Mouse (Mus musculus) v-Abl transformed pro-B cells (cell line): ENCODE results near the gene Azin2.

Experiments used
- in situ Hi-C, 2 experiments: fragments of 400-800 bp; cut with MboI; formaldehyde crosslinking; loops; one replicate each; pipeline ENCODE4 v1.15.1; 2025; ENCODE audit not compliant: unreplicated experiment in 2 of 2

The Azin2 gene

DNA sequence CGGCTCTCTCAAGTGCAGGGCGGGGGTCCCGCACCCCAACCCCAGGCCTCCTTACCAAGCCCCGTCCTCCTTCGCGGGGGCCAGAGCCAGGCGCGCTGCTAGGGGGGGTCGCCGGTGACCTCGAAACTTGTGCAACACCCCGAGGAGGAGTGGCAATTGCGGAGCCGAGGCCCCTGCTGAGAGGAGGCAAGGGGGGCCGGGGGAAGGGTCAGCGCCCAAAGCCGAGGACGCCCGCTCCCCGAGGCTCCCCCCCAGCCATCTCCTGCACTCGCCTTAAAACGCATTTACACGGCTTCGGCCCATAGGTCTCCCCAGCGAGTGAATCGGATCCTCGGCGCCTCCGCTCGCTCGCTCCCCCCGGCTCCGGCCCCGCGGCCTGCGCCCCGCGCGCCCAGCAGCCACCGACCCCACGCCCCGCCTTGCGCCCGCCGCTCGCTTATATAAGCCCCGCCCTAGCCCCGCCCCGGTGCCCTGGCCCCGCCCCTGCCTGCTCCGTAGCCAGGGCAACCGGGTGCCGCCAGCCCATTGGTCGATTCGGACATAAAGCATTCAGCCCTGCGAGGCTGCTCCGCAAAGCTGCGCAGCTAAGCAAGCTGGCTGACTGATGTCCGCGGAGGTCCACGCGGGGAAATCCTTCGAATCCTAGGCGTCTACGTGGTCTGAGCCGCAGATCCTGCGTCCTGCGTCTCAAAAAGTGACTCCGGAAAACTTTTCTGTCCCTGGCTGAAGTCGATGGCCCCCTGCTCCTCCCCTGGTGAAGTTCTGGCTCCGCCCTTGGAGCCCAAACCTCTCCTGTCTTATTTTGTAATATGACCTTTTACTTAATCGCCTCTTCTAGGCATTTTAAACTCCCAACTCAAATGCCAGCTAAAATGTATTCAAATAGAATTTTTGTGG lies at the start of gene Azin2:
Azin2 (minus strand) TSS at position 414 of the 897 bp plus-strand sequence.
- in situ Hi-C loops, result loop anchor here in 1 of 2 experiments (25.0 kb wide), 1 partner anchor 500 kb away; the partner anchor contains the start of gene Bsdc1

DNA sequence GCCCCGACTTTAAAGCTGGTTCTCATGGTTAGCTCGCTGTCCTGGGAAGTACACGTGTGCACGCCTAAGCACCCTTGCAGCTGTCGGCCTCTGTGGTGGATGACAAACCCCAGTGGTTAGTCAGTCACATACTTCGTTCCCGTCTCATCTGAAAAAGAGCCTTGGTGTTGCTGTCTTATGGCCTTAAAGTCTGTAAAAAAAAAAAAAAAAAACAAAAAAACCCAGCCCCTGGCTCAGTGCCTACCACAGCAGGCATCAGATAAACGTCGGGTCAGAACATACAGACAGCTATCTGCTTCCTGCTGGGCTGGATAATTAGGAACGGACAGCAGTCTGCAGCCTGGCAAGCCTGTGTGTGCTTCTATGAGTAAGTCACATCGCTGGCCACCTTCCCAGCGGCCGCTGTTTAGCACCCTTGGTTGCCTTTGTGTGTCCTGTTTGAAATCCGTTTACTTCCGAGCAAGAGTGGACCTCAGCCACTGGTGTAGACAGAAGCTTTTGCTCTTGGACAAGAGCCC lies 49.4 kb upstream of the Azin2 start:
- in situ Hi-C loops, result no loop called here

DNA sequence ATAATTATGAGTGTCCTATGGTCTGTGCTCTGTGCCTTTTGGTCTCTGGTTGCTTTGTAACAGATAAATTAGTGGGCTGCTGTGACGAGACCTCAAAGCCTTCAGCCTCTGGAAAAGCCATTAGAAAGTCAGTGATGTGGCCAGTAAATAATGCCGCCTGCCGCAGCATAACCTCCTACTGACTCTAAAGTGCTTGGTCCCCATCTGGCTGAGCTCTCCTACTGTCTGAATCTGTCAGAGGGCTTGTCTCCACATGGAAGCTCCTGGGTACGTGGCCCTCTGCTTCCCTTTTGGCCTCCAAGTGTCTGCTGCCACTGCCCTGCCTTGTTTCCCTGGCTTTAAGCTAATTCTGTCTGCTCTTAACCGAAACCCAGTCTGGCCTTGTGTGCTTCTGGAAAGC lies 47.3 kb upstream of the Azin2 start:
- in situ Hi-C loops, result no loop called here

DNA sequence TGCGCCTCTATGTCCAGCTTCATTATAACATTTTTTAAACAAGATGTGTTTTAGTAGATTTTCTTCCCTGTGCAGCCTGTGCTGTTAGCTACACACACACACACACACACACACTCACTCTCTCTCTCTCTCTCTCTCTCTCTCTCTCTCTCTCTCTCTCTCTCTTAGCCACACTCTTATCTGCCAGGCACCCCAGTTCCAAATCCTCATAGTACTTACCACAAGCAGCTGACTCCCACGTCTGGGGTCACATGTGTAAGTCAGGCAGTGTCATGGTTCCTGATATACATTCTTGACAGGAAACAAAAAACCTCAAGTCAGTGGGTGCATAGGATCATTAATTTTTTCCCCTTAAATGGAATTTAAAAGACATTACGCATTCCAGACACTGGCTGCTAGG lies 46.4 kb upstream of the Azin2 start:
- in situ Hi-C loops, result no loop called here

DNA sequence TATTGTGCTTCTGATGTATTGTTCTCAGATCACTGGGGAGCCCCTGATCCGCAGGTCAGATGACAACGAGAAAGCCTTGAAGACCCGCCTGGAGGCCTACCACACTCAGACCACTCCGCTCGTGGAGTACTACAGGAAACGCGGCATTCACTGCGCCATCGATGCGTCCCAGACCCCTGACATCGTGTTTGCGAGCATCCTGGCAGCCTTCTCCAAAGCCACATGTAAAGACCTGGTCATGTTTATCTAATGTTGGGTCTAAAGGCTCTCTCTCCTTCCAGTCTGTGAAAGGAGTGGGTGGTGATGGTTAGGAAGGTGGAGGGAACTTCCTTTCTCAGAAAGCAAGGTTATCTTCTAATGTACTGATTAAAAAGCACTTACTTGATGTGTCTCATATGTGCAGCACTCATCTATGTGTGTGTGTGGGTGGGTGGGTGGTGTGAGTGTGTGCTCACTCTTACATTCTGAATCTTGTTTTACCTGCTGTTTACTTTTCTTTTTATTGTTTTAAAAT lies 45.8 kb upstream of the Azin2 start:
- in situ Hi-C loops, result no loop called here

DNA sequence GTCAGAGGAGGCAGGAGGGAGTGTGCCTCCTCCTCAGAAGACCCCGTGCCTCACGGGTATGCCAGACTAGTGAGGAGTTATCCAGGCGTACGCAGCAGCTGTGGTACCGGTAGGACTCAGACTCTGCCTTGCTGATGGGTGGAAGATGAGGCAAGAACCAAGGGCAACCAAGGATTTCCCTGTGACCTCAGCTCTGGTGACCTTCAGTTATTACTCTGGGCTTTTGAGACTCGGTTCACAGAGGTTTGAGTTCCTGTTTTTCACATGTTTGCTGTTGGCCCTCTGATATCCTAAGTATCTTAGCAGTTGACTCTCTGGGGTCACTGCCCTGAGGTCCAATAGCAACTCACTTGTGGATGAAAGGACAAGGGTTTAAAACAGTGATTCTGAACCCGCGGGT lies 41.5 kb upstream of the Azin2 start:
- in situ Hi-C loops, result no loop called here

DNA sequence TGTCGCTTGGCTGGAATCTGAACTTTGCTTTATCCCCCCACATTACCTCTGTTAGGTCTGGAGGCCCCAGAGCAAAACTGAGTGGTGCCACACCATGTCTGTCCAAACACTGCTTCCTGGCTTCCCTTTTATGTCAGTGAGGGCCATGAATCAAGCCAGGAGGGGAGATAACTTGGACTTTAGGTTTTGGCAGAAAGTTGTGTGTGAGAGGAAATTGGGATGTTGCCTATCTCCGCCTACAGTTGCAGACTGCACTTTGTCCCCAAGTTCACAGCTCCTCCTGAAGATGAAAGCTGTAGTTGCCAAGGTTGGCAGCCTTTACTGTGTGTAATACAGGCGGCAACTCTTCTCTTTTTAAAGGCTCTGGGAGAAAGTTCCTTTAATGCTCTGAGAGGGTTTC lies 38.5 kb upstream of the Azin2 start:
- in situ Hi-C loops, result no loop called here

DNA sequence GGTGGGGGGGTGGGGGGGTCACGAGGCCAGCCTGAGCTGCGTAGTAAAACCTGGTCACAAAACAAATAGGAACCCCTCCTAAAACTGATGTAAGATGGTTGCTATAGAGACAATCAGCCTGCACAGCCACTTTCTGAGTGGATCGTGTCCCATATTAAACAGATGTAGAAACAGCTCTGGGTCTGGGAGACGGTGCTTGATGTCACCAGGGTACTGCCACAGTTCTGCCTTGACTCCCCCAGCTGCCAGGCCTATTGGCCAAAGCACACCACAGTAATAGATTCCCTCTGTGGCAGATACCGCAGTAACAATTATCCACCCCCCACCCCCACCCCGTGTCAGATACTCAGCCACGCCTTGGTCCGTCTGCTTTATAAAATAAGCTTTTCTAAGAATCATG lies 36.2 kb upstream of the Azin2 start:
- in situ Hi-C loops, result no loop called here

DNA sequence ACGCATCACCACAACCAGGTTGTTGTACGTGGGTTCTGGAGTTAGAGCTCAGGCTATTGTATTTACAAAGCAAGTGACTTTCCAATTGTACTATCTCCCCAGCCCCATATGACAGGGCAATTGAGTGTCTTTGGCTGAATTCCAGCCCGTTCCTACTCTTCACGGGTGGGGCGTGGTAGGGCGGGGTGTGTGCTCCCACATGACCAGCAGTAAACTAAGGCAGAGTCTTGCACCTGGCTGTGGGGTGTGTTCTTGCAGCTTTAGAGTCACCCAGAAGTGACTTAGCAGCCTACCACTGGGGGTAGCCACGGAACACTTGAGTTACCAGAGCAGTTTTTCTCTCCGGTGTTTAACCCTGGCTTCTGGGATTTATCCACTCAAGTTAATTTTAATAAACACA lies 35.0 kb upstream of the Azin2 start:
- in situ Hi-C loops, result no loop called here

DNA sequence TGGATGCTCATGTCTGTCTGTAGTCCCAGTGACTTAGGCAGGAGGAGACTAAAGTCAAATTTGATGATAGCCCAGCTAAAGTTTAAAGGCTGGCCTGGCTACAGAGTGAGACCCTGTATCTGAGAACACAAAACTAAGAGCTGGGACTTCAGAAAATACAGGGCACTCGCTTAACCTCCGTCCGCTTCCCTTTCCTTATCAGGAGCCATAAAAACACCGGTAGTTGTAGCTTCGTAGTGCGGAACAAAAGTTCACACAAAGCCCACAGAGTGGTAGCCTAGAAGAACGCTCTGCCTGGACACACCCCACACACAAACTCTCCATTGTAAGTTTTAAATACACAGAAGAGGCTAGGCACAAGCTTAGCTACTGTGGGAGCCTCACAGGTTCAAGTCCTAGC lies 33.0 kb upstream of the Azin2 start:
- in situ Hi-C loops, result no loop called here

DNA sequence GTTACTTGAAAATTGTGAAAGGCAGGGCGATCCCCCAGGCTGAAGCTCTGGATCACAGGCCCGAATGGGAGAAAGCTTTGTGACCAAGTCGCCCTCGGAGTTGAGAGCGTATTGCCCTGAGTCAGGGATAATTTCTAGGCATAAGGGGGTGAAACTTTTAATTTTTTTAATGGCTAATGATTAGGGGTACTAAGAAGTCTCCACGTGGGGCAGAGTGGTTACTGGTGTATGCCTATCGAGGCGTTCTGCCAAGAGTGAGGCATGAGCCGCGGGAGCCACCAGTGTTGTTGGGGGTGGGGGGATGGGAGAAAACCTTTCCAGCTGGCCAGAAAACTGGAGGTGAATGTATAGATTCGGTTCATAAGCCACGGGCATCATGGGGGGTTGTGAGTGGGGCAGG lies 31.4 kb upstream of the Azin2 start:
- in situ Hi-C loops, result no loop called here

DNA sequence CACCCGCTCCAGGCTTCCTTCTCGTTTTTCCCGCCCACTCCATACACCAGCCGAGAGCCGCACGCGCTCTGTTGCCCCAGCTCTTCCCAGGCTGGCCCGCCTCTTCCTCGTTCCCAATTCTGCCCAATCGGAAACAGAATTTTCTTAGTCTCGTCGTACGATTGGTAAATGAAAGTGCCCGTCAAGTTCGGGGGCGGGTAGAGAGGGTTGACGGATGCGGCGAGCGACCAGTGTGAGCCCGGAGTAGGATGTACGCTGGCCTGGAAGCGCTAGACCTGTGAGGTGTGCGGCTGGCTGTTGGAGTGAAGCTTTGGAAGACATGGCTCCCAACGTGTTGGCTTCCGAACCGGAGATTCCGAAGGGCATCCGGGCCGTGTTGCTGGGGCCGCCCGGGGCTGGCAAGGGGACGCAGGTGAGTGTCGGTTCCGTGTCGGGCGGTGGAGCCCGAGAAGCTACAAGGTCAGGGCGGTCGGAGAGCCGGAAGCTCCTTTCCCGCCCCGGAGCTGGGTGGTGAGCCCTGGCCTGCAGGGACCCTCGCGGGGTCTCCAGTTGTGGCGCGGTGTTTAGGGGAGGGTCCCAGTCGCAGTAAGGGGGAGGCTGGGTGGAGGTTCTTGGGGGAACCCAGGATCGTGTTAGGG lies 30.9 kb upstream of the Azin2 start:
- in situ Hi-C loops, result no loop called here

DNA sequence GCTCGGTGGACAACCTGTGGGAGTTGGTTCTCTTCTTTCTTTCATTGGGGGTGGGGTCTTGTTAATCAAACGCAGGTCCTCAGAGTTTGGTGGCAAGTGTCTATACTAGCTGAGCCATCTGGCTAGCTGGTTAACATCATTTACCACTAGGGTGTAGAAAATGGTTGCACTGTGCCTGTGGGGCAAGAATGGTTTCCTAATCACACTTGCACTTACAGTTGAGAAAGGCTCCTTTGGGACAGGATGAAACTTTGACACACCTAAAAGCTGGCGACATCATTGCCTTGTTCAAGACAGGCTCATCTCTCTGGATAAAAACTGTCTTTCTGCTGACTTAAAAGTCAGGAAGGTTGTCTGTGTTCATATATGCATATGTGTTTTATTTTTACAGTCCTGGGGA lies 29.9 kb upstream of the Azin2 start:
- in situ Hi-C loops, result no loop called here

DNA sequence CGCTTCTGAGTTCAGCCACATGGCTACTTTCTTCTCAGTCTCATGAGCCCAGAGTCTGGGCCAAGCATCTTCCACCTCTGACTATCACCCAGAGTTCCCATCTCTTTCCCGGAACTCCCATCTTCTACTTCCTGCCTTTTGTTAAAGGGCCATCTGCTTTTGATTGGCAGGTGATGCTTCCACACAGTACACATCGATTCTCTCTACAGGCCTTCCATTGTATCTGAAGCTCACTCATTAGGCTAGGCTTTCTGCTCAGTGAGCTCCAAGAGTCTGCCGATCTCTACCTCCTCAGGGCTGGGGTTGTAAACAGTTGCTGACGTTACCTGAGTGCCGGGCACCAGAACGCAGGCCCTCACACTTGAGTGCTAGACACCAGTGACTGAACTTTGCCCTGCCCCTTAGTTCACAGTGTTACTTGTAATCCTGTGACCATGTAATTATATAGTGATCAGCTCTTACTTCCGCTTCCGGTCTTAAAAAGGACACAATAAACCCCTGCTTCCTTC lies 29.3 kb upstream of the Azin2 start, which contains the start of gene Ak2:
Ak2 (plus strand) TSS at position 459 of the 509 bp plus-strand sequence.
- in situ Hi-C loops, result no loop called here

DNA sequence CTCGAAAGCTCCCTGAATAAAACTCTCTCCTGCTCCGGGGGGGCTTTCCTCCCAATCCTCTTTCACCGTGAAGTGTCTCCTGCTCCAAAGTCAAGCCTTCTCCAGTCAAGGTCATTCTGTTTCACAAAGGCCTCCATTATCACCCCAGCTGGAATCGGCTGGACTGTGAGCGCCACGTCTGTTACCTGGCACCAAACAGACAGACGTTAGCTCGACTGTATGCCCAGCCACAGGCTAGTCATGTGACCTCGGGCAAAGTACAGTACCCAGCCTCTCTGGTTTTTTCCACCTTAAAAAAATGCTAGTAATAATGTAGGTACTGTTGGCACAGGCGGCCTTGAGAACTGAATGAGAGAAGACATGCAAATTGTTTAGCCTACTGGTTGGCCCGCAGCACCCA lies 27.4 kb upstream of the Azin2 start:
- in situ Hi-C loops, result no loop called here

DNA sequence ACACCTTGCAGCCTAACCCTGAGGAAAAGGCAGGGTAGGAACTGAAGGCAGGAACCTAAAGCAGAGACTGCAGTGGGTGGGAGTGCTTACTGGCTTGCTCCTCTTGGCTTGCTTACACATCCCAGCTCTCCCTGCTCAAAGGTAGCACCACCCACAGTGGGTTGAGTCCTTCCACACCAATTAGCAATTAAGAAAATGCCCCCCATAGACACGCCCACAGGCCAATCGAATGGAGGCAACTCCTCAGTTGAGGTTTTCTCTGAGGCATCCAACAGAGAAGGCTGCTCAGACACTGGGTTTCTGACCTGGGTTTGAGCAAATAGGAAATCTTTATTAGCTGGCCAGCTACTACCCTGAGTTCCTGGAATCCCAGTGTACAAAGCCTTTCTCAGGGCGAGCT lies 26.7 kb upstream of the Azin2 start:
- in situ Hi-C loops, result no loop called here

DNA sequence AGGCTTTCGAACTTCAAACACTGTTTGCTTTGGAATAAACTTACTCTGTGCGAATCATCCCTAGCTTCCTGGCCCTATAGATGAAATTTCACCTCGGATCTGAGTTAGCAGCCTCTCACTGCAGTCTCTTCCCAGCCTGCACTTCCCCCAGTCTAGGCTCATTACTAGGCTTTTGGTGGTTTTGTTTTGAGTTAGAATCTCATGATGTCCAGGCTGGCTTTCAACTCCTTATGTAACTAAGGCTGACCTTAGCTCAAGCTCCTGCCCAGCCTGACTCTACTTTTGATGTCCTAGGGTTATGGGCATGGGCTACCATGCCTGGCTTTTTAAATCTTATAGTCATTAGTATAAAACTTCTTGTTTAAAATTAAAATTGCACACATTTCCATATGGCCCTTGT lies 22.4 kb upstream of the Azin2 start:
- in situ Hi-C loops, result loop anchor here in 1 of 2 experiments (5.0 kb wide), 1 partner anchor 33 kb away; no protein-coding TSS in a partner anchor

DNA sequence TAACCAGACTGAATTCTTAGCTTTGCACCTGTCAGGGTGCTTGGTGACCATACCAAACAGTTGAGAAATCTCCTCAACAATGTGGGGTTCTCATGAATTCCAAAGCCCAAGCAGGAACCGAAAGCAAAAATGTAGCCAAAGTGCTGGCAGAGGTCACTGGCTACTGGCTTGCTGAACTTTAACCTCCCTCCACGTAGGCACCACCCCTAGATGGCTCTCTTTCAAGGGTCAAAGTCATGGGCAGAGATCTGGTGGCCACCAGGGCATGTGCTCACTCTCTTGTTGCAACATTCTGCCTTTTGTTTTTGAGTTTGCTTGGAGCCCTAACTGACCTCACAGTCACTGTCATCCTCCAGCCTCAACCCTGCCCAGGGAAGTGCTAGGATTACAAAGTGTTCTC lies 21.4 kb upstream of the Azin2 start:
- in situ Hi-C loops, result loop anchor here in 1 of 2 experiments (5.0 kb wide), 1 partner anchor 34 kb away; no protein-coding TSS in a partner anchor

DNA sequence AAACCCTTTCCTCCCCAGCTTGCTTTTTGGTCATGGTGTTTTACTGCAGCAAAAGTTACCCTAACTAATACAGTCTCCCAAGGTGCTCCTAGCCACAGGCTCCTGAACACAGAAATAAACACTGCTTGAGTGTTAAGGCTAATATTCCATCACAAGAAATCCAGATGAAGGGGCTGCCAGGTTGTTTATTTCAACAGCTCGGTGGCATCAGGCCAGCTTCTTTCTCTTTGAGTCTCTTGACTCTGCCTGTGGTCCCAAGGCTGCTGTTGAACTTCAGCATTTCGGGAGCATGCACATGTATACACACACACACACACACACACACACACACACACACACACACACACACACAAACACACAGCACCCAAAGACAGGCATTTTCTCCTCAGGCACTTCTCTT lies 20.9 kb upstream of the Azin2 start:
- in situ Hi-C loops, result loop anchor here in 1 of 2 experiments (5.0 kb wide), 1 partner anchor 34 kb away; no protein-coding TSS in a partner anchor

DNA sequence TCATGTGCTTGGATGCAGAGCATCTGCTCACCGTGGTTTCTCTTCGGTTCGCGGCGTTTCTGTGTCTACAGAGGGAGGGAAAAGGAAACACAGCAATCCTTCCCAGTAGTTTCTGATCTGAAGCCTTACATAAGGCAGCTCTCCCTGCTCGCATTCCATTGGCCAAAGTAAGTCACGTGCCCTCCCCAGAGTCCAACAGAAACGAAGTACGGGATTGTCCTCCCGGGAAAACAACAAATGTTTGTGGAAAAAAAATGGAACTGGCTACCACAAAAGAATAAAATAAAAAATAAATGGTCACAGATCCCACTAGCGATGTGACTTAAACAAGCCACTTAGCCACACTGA lies 19.6 kb upstream of the Azin2 start:
- in situ Hi-C loops, result loop anchor here in 1 of 2 experiments (5.0 kb wide), 1 partner anchor 35 kb away; no protein-coding TSS in a partner anchor
